Mouse (Mus musculus): Measurements from ENCODE around the gene Ptprd.

Gene Ptprd

DNA sequence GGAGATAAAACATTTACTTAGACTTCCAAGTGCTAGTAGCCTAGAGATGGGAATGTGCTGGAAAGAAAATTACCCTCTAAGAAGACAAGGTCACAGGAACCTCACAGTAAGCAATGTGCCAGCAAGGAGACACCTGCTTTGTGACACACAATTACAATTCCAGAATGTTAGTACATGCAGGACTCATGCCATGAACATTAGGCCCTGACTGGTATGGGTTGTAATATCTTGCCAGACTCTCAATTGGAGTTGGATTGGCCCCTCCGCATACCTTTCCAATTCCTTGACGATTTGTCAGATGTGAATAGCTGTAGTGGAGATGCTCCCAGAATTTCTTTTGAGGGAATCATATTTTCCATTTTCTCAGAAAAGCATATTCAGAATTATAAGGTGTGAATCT lies 547.0 kb downstream of the Ptprd start:
- TF ChIP-seq GATA4 (IDR thresholded peaks at IDR 0.05; ENCODE audit: insufficient replicate concordance, low read length) = no peak

DNA sequence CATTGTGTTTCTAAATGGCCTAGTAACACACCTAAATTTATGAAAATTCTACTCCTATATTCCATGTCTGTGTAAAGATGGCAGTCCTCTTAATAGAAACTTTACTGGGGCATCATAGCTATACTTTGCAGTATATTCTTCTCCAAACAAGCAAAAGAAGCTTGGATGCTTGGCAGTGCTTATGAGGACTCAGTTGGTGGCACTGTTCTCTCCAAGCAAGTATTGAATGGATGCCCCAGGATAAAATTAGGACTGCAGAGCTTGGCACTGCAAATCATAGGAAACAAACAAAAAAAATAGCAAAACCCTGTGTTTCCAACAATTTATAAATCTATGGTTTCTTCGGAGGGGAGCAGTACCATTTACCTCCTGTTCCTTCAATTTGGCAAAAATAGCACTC lies 549.5 kb downstream of the Ptprd start:
- TF ChIP-seq GATA4 (IDR thresholded peaks at IDR 0.05; ENCODE audit: insufficient replicate concordance, low read length) = no peak

DNA sequence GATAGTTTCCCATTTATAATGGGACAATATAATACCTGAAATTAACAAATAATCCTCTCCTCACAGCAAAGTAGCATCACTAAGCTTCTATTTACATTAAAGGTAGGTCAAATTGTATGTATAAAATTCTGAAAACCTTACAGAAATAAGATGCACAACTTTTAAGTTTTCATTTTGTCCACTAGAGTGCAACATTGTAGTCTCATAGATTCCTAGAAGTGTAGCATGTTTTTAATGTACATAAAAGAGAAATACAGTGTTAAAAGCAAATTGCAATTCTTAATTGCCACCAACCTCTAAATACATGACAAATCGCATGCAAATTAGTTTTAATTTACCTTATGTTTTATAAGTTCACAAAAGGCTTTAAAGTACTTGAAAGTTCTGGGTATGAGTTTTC lies 556.1 kb downstream of the Ptprd start:
- no peak for TF ChIP-seq GATA4 (IDR thresholded peaks at IDR 0.05; ENCODE audit: insufficient replicate concordance, low read length)

DNA sequence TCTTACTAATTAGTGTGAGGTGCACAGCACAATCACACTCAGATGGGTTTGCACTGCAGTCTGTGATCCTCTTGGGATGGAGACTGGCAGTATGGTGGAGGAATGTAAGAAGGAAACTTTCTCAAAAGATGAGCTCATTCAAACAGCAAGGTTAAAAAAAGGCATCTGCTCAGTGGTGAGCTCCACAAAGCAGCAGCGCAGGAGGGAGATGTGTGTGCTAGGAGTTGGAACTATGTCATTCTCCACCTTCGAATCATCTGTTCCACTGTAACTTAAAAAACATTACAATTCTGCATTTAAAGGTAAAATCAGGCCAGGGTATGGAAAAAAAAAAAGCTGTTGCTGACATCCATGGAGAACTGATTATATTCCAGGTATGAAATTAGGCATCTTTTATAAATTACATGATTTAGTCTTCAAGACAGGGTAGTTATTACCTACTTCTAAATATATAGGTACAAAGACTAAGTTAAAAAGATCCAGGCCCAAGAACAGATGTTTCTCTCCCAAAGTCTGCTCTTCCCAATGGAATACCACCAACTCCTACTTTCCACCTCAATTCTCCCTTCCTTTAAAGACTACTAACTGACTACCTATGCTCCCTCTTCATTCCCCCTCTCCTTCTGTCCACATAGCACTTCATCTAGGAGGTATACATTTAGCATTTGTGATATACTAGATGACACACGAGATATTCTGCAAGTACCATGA lies 562.0 kb downstream of the Ptprd start:
- TF ChIP-seq GATA4 (IDR thresholded peaks at IDR 0.05; ENCODE audit: insufficient replicate concordance, low read length) = no peak

DNA sequence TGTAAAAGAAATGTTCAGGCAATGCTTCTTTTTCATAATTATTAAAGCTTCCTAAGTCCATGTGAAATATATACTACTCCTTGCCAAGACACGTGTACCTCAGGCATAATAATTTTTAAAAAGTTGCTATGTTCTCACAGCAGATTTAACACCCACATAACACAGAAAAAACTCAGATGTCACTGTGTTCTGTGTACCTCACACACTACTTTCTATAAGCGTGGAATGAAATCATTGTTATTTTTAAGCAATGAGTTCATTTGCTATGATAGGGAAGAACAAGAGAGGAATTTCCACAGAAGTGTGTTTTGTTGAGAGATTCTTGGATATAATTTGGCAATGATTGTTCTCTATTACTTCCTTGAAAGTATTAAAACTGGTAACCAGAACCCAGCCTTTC lies 562.9 kb downstream of the Ptprd start:
- no peak for TF ChIP-seq GATA4 (IDR thresholded peaks at IDR 0.05; ENCODE audit: insufficient replicate concordance, low read length)

DNA sequence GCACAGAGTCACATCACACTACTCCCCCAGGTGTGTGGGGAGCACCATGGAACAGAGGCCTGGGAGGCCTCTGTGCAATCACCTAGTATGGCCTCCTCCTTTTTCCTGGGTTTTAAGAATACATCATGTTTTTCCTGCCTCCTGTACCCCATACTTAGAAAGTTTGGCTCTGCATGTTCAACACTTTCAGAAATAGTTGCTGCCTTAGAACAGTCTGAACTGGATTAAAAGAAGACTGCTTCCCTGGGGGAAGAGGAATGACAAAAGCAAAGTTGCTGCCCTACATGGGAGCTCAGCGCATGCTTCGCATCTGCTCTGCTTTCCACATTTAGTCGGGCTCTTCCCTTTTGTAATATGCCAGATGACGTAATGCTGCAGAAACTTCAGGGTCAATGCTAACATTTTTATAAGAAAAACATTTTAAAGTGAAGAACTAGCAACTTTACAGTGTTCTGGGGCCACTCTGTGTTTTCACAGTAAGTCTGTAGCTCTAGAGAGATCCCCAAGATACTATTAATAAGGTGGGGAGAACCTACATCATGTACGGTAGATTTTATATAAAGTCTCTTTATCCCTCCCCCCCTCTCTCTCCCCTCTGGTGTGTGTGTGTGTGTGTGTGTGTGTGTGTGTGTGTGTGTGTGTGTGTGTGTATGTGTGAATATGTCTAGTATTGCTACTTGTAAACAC lies 564.2 kb downstream of the Ptprd start:
- no peak for TF ChIP-seq GATA4 (IDR thresholded peaks at IDR 0.05; ENCODE audit: insufficient replicate concordance, low read length)

DNA sequence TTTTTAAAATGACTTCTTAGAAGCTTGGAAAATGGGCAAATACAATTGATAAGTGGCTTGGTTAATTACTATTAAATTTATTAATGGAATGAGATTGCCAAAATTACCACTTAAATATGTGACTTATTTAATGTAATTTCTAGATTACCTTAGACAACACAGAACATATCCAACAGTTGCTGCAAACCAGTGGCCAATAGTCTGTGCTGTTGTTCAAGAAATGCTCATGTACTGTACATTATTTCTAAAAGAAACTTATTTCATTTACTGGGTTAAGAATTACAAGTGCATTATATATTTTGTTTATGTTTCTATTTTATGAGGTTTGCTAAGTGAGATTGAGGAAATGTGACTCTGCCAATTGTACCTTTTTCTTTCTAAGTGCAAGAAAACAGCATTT lies 567.3 kb downstream of the Ptprd start:
- no peak for TF ChIP-seq GATA4 (IDR thresholded peaks at IDR 0.05; ENCODE audit: insufficient replicate concordance, low read length)

DNA sequence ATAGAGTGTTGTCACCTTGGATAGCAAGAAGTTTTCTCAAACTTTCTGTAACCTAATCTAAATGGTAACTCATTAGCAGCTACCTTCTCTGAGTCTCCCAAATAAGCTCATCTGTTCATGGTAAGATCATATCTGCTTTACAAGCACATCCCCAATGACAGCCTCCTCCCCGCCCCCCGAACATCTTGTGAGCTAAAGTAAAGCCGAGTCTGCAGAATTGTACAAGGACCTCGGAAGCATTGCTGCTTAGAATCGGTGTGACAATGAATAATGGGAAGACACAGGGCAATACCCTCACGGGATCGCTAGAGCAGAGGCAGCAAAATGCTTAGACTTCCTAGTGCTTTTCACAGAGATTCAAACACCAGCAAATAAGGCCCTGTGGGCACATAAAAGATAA lies 571.7 kb downstream of the Ptprd start:
- TF ChIP-seq GATA4 (IDR thresholded peaks at IDR 0.05; ENCODE audit: insufficient replicate concordance, low read length) = no peak

DNA sequence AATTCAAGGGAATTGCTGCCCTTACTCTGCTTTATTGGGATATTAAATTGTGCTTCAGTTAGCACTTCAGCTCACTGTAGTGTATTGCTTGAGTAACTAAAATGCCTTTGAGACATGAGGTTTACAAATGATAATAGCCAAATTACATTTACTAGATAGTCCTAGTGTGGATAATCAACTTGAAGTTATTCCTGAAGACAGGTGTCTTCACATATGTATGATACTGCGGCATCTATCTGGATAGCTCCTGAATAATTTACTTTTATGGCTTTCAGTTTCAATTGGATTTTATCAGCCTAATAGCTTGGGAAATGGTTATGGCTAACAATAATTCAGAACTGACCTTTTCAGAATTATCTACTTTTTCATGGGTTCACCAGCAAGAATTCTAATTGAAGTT lies 598.6 kb downstream of the Ptprd start:
- no peak for TF ChIP-seq GATA4 (IDR thresholded peaks at IDR 0.05; ENCODE audit: insufficient replicate concordance, low read length)

DNA sequence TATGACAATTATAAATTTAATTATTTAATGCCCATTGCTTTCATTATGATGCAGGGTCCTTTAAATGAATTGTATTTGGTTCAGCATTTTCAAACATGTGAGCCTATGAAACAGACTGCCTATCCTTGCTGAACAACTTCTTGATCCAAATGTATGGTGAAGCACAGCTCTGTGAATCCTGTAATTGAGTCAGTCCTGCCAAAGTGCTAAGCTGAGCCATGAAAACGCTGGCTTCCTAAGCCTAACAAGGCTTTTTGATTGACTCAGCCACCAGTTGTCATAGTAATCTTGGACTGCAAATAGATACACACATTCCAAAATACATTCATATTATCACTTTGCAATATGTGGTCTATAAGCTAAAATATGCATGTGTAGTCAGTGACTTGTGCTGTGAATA lies 625.1 kb downstream of the Ptprd start:
- TF ChIP-seq GATA4 (IDR thresholded peaks at IDR 0.05; ENCODE audit: insufficient replicate concordance, low read length) = no peak

DNA sequence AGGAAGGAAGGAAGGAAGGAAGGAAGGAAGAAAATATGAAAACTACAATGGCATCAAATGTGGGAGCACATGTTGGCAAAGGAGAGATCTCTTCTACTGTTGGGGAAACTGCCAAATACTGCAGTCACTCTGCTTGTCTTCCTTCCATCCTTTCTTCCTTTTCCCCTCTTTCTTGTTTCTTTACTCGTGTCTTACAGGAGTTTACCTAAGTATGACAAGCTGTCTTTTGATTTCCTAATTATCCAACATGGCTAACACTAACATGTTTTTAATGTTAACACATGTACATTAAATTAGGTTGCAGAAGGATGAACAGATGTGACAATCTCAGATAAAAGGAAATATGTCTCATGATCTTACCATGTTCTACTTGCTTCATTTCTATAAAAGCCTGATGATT lies 625.5 kb downstream of the Ptprd start:
- TF ChIP-seq GATA4 (IDR thresholded peaks at IDR 0.05; ENCODE audit: insufficient replicate concordance, low read length) = no peak

DNA sequence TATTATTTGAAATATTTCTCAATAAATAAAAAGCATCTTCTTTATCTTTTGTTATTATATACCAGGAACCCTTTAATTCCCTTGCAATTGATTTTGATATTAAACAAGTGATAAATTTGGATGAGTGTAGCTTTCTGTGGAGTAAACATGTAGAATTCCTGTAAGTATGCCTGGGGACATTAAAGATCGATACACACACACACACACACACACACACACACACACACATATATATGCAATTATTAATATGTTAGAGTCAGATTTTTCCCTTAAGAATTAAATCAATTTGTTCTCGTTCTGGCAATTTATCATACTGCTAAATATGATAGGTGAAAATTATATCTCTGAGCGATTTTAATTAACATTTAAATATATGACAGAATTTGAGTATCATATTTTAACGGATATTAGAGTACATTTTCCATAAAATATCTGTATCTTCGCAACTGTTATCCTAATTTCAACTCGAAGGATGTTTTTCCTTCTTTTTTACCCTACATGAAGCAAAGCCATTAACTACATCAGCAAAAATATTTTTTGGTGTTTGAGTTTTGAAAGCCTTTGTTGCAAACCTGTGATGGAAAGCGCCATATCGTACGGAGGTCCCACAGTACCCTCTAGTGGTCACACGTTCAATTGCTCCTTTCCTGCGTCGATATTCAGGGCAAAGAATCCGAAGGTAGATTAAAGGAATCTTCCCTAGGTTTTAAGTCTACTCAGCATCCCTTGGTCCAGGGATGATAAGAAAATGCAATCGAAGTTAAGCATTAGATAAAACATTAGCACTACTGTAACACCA lies 653.2 kb downstream of the Ptprd start:
- TF ChIP-seq GATA4 (IDR thresholded peaks at IDR 0.05; ENCODE audit: insufficient replicate concordance, low read length) = no peak

DNA sequence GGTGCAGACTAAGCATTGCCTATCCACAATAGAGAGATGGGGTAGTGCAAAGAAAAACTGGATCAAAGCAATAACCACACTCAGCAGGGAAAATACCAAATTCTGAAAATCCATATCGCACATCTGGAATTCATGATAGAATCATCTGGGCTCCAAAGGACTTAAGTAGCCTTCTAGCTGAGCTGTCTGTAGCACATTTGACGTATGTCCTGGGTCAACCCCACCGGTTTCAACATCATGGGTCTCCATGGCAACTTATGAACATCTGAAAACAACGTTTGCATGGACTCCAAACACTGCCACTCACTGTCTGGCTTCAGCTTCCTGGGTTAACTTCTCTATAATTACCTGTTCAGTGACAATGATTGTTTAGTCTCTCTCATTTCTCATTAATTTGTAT lies 655.9 kb downstream of the Ptprd start:
- no peak for TF ChIP-seq GATA4 (IDR thresholded peaks at IDR 0.05; ENCODE audit: insufficient replicate concordance, low read length)

DNA sequence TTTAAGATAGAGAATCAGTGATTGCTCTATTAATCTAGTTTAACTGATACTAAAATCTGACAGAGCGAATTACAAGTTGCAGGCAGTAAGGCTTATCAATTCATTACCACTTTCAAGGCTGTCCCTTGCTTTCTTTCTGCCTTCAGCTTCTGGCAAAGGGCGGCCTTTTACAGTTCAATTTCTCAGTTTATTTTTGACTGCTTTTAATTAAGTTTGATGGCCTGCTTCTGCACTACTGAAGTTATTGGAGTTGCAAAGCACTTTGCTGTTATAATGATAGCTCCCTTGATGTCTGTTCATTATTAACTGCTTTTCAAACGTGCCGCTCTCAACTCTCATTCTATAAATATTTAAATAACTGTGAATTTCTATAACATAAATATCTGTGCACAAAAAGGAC lies 673.9 kb downstream of the Ptprd start:
- TF ChIP-seq GATA4 (IDR thresholded peaks at IDR 0.05; ENCODE audit: insufficient replicate concordance, low read length) = no peak

DNA sequence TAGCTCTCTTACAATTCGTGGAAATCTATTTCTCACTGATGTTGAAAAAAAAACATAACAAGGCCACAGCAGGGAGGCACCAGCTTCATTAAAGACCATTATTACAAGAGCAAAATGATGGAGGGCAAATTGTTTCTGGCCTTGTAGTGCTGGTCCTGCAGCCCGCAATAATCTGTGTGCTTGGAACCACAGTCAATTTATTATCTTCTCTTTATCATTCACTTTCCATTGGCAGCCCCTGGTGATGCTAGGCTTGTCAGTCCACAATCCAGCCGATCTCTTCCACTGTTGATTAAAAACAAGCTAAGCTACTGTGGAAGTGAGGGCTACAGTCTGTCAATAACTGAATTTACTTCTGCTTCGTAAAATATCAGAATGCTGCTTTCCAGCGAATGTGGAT lies 674.4 kb downstream of the Ptprd start:
- no peak for TF ChIP-seq GATA4 (IDR thresholded peaks at IDR 0.05; ENCODE audit: insufficient replicate concordance, low read length)

DNA sequence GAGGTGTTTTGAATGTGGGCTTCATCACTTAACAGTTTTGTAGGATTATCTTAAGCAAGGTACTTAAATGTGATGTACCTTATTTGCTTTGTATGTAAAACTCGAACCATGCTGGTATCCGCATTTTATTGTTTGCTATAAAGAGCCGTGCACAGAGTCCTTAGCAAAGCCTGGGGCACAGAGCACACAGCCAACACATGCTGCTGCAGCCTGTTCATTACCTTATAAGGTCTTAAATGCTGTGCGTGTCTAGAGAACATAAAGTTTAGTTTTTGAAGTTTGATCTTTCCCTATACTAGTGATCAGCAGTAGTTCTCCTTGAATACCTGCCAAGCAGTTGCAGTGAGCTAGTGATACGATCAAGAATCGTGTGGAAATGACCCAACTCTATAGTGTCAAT lies 676.2 kb downstream of the Ptprd start:
- no peak for TF ChIP-seq GATA4 (IDR thresholded peaks at IDR 0.05; ENCODE audit: insufficient replicate concordance, low read length)
